Mouse (Mus musculus): ENCODE measurements around the gene Scube3.

The Scube3 gene

GRCm38 (mm10) chr17:28170460-28171305, 28.7 kb downstream of the Scube3 start:
- ATAC-seq (ENCODE audit: insufficient number of reproducible peaks, low FRiP score, low TSS enrichment): no peak

- no peak for ATAC-seq (ENCODE audit: insufficient number of reproducible peaks, low FRiP score, low TSS enrichment)
Observed at GRCm38 (mm10) chr17:28172690-28173089, 30.7 kb downstream of the Scube3 start.

- ATAC-seq (ENCODE audit: insufficient number of reproducible peaks, low FRiP score, low TSS enrichment): peak; percentile 81
Observed at GRCm38 (mm10) chr17:28176775-28177539, 35.0 kb downstream of the Scube3 start, which contains the start of gene Zfp523. Gene Zfp523 (plus strand): TSS chr17:28177129.

GRCm38 (mm10) chr17:28177540-28178046, 35.7 kb downstream of the Scube3 start:
- ATAC-seq (ENCODE audit: insufficient number of reproducible peaks, low FRiP score, low TSS enrichment): 0 out of 2 replicates have a peak, but pooled peaks have one; percentile 33

- ATAC-seq (ENCODE audit: insufficient number of reproducible peaks, low FRiP score, low TSS enrichment): no peak
Observed at GRCm38 (mm10) chr17:28180331-28180730, 38.4 kb downstream of the Scube3 start.

- ATAC-seq (ENCODE audit: insufficient number of reproducible peaks, low FRiP score, low TSS enrichment): no peak
Observed at GRCm38 (mm10) chr17:28180783-28181544, 39.0 kb downstream of the Scube3 start.

- ATAC-seq (ENCODE audit: insufficient number of reproducible peaks, low FRiP score, low TSS enrichment): no peak
Observed at GRCm38 (mm10) chr17:28184971-28185638, 43.2 kb downstream of the Scube3 start.

- ATAC-seq (ENCODE audit: insufficient number of reproducible peaks, low FRiP score, low TSS enrichment): no peak
Observed at GRCm38 (mm10) chr17:28188313-28188712, 46.4 kb downstream of the Scube3 start.

- no peak for ATAC-seq (ENCODE audit: insufficient number of reproducible peaks, low FRiP score, low TSS enrichment)
Observed at GRCm38 (mm10) chr17:28192754-28193153, 50.8 kb downstream of the Scube3 start.

- ATAC-seq (ENCODE audit: insufficient number of reproducible peaks, low FRiP score, low TSS enrichment): no peak
Observed at GRCm38 (mm10) chr17:28193559-28193958, 51.6 kb downstream of the Scube3 start.

- no peak for ATAC-seq (ENCODE audit: insufficient number of reproducible peaks, low FRiP score, low TSS enrichment)
Observed at GRCm38 (mm10) chr17:28195033-28195432, 53.1 kb downstream of the Scube3 start.

GRCm38 (mm10) chr17:28197646-28198045, 55.7 kb downstream of the Scube3 start:
- ATAC-seq (ENCODE audit: insufficient number of reproducible peaks, low FRiP score, low TSS enrichment): no peak

- ATAC-seq (ENCODE audit: insufficient number of reproducible peaks, low FRiP score, low TSS enrichment): no peak
Observed at GRCm38 (mm10) chr17:28201982-28202381, 60.0 kb downstream of the Scube3 start.

GRCm38 (mm10) chr17:28204052-28204720, 62.2 kb downstream of the Scube3 start:
- ATAC-seq (ENCODE audit: insufficient number of reproducible peaks, low FRiP score, low TSS enrichment): no peak

GRCm38 (mm10) chr17:28205443-28205842, 63.5 kb downstream of the Scube3 start:
- no peak for ATAC-seq (ENCODE audit: insufficient number of reproducible peaks, low FRiP score, low TSS enrichment)

- ATAC-seq (ENCODE audit: insufficient number of reproducible peaks, low FRiP score, low TSS enrichment): no peak
Observed at GRCm38 (mm10) chr17:28207092-28207491, 65.2 kb downstream of the Scube3 start.

GRCm38 (mm10) chr17:28207591-28208313, 65.8 kb downstream of the Scube3 start, which contains the start of gene Def6:
Gene Def6 (plus strand): TSS chr17:28207778.
- no peak for ATAC-seq (ENCODE audit: insufficient number of reproducible peaks, low FRiP score, low TSS enrichment)

- no peak for ATAC-seq (ENCODE audit: insufficient number of reproducible peaks, low FRiP score, low TSS enrichment)
Observed at GRCm38 (mm10) chr17:28208314-28208612, 66.3 kb downstream of the Scube3 start.
